Mouse (Mus musculus) cerebellum, adult 11 months (tissue): Measurements from ENCODE around the gene Arfgef3.

Source experiments
- DNase-seq: peaks from one replicate; pipeline ENCODE4 v3.0.0; 2022

Gene Arfgef3

GRCm38 (mm10) chr10:18743286-18744142 lies at the start of gene Arfgef3:
Arfgef3 (minus strand) TSS chr10:18743949.
- peak; percentile 89 for DNase-seq

DNA sequence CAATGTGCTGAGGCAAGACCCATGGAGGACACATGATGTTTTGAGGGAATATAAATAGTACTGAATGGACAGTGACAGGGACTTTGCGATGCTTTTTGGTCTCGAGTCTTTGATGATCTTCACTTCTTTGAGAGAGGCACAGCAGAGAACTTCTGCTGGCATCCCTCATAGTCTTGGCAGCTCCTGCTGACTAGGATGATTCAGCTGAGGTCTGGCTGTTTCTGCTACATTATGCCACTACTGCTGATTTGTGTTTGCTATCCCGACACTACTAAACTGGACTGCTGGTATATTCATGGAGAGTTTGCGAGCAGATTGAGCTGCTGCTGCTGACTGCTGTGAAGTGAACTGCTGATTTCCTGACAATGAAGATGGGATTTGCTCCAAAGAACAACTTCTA lies 46.3 kb upstream of the Arfgef3 start:
- no peak for DNase-seq

DNA sequence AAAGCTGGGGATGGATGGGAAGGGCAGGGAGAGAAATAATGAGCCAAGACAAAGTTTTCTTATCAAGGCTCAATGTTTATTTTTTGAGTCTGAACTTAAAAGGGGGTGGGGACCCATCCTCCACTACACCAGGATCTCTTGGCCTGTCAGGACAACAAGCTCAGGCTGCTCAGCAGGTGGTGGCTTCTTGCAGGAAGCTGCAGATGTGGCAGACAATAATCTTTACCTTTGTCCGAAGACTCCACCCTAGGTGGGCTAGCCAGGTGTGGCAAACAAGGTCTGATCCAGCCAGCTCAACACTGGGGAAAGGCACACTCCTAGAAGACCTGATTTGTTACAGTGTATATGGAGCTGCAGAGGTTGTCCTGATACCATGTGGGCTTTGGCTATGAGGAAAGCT lies 44.9 kb upstream of the Arfgef3 start:
- DNase-seq: no peak

DNA sequence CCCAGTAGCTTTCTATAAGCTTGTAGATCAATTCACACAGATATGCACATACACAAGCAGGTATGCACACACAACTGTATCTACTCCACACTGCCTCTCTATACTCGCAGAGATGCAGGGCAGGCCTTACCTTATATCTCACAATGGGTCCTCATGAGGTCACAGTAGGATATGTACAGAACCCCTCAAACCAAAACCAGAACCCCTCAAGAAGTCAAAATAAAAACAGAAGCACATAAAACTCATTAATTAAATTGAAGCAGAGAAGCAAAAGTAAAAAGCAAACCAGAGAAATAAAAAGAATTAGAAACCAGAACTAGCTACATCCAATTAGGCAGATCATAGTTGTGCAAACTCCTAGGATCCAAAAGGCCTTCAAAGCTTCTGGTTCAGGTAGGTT lies 42.9 kb upstream of the Arfgef3 start, which contains the start of gene Gm4922:
TSS of gene Gm4922 (minus strand) at position 101 of the 400 bp plus-strand sequence.
- no peak for DNase-seq

GRCm38 (mm10) chr10:18777546-18777945 lies 33.8 kb upstream of the Arfgef3 start:
- no peak for DNase-seq

DNA sequence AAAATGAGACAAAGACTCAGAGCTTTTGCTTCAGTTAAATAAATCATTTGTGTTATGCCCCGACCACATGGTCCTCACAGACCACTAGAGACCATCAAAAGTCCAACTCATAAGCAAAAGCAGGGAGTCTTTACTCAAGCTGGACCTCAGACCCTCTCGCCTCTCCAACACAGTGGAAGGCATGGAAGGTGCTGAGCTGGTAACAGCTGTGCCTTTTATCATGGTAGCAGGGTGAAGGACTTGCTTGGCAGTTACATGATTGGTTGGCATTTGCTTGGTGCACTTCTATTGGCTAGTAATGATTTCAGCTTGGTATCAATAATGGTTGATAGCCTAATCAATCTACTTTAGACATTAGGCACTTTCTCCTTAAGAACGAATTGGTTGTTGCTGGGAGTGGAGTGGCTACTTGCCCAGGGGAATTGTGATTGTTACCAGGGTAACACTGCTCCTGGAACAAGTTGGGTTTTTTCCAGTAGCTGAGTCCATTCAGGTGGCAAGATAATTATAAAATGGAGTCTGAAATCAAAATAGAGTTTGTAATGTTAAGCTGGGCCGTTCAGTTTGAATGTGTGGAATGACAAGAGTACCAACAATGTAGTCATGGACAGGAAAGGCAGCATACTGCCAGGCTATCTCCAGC lies 28.9 kb upstream of the Arfgef3 start:
- no peak for DNase-seq

DNA sequence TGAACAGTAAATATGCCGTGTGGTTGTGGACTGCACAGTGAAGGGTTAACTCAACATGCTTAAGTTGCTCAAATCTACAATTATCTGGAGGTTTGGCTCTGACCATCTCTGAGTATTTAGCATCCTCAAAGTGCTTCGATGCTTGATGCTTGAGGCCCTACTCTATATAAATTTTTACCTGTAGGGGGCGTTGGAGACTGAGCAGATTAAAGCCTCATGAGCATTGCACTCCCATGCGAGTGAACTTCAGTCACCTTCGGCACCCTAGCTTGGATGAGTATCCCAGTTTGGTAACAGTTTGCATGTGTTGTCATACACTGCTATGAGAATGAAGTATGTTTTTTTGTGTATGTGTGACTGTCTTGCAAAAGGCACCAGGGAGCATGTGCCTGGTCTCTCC lies 26.2 kb upstream of the Arfgef3 start:
- DNase-seq: no peak

DNA sequence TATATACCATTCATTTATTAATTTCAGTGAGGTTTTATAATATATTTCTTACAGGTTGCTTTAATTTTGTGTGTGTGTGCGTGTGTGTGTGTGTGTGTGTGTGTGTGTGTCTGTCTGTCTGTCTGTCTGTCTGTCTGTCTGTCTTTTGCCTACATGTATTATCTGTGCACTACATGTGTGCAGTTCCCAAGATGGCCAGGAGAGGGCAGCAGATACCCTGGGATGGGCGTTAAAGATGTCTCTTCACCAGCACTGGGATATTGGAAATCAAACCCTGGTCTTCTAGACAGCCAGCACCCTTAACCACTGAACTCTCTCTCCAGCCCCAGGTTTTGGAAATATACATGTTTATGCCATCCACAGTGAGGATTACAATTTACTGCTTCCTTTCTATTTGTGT lies 16.5 kb upstream of the Arfgef3 start:
- DNase-seq: no peak

DNA sequence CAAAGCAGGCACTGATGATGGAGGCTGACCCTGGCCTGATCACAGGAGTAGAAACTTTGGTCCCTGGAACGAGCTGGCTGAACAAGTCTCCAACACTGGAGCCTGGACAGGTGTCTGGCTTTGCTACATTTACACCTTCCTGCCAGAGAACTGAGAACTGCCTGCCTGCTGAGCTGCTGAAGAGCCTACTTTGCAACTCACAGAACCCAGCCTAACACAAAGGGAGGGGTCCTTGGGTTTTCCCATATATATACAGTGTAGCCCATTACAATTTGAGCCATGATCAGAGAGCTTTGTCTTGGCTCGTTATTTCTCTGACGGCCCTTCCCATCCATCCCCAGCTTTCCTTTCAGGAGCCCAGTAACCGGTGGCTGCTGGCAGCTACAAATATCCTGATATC lies 6.3 kb upstream of the Arfgef3 start:
- DNase-seq: no peak

- no peak for DNase-seq
Observed at GRCm38 (mm10) chr10:18742086-18742485, 1.7 kb downstream of the Arfgef3 start.

GRCm38 (mm10) chr10:18741024-18741423 lies 2.7 kb downstream of the Arfgef3 start:
- DNase-seq: no peak

DNA sequence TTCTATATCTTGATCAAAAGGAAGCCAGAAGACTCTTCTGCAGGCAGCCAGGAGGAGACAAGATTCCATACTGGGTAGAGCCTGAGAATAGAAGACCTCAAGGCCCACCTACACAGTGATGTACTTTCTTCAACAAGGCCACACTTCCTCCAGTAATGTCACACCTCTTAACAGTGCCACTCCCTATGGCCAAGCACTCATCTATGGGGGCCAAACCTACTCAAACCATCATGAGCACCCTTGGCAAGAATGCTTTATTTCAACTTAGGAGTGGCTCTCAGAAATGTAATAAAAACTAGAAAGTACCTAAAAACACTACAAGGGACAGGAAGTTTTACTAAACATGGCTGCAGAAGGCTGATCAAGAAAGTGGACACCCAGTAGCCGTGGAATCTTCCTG lies 15.2 kb downstream of the Arfgef3 start:
- DNase-seq: no peak

DNA sequence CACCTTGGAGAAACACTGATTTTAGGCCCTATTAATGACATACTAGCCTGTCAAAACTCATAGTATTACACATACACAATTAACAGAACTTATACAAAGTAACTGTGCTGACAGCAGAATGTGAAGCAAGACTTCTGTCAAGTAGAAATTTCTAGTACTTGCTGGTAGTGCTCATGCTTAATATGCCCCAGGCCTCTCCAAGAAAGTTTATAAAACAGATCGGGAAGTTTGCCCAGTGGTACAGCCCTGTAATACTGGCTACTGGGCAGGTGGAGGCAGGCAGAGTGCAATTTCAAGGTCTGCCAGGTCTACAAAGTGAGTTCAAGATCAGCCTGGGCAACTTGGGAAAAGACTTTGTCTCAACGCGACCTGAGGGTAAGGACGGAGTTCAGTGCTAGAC lies 32.3 kb downstream of the Arfgef3 start:
- DNase-seq: no peak

DNA sequence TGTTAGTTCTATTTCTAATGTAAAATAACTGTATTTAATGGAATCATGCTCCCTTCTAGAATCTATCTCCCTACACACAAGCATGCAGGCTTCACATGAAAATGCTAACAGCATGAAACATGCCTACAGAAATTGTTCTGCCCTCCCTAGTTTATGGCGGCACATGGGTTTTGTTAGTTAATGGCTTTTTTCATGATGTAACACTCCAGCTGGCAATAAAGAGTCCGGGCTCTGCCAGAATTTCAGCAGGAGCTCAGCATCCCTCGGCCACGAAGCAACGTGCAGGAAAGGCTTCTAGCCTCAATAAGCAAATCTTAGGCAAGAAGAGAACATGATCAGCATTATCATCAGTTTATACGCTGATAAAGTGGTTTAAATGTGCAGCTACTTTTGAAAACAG lies 32.8 kb downstream of the Arfgef3 start:
- DNase-seq: peak; percentile 69

DNA sequence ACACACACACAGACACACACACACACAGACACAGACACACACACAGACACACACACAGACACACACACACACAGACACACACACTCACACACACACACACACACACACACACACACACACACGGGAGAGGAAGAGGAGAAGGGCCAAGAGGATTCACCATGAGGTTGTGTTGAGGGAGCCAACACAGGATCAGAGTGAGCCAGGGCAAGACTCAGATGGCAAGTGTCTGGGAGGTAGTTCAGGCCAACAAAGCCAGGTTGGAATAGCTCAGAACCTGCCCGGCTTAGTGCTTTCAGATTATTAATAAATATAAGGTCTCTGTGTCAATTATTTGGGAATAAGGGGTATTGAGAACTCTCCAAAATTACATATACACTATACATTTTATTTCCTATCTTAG lies 33.9 kb downstream of the Arfgef3 start:
- no peak for DNase-seq

GRCm38 (mm10) chr10:18708641-18709040 lies 35.1 kb downstream of the Arfgef3 start:
- no peak for DNase-seq

DNA sequence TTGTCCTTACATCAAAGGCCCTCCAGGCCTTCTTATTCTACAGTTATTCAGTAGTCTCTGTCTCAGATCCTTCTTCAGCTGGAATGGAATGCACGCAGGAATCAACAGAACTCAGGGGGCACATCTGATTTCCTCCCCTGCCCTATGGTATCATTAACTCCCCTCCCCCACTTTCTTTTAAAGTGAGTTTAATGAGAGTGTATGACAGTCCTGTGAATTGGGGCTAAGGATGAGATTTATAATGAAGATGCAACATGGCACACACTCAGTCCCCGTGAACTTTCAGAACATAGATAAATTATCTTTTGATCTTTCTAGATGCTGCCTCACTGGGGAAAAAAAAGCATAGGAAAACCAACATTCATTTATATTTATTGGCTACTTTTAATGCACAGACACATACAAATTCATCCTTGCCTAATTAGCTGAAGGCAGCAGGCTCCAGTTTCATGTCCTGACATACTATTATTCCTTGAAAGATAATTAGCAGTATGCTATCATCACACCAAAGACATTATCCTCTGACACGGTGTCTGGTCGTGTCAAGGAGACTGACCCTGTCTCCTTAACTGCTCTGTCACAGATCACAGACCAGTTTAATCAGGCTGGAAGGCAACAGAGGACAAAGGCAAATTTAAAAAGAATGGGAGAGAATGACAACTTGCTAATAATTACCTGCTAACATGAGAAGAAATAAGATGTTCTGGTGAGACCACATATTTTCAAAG lies 39.2 kb downstream of the Arfgef3 start:
- DNase-seq: no peak

GRCm38 (mm10) chr10:18701517-18701916 lies 42.2 kb downstream of the Arfgef3 start:
- DNase-seq: no peak

DNA sequence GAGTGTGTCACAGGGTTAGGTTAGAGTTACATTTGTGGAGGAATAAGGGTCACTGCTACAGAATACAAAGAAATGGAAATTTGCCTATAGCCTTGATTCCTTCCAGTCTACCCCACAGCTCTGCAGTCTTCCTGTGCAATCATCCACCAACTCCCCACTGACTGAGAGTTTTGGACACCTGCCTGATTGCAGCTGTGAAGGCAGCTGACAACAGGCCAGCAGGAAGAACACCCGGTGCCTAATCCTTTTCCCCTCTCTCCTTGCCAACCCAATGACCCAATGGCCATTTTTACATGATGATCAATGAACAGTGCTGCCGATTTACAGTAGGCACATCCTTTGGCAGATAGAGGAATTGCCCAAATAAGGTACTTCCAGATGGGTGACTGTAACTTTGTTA lies 43.6 kb downstream of the Arfgef3 start:
- DNase-seq: peak; percentile 27

GRCm38 (mm10) chr10:18699151-18699550 lies 44.6 kb downstream of the Arfgef3 start:
- DNase-seq: no peak

DNA sequence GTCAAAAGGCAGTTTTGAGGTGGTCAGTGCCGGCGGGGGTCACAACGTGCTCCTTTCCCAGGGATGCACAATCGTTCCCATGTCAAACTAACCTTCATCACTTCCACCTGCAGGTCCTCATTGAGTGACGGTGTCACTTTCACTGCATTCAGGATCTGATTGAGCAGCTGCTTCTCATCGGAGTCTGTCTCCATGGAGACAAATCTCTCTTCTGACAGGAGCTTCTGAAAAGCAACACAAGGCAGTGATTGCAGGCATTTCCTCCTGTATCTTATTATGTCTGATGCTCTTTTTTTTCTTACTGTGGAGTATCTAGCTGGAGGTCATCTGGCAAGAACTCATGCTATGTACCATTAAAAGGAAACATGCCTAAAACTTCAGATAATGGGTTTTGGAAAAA lies 47.3 kb downstream of the Arfgef3 start:
- DNase-seq: no peak

- DNase-seq: no peak
Observed at GRCm38 (mm10) chr10:18688234-18688633, 55.5 kb downstream of the Arfgef3 start.

- DNase-seq: no peak
Observed at GRCm38 (mm10) chr10:18681385-18681954, 62.3 kb downstream of the Arfgef3 start.
